Mouse (Mus musculus) layer of hippocampus, adult 18-20 months (tissue): ENCODE measurements around the gene Def8. TPM values are rescaled to one million over a fixed set of nuclear protein-coding genes. Genes with fewer than 3 reads are reported as not detected.

Experiments
- DNase-seq, 2 experiments: peaks; one replicate each; pipeline ENCODE4 v3.0.0; 2022; ENCODE audit warnings: low spot score in 2 of 2
- total RNA-seq, 2 experiments: library from RNA; stranded (reverse); gene quantifications; 2 replicates each; pipeline ENCODE4 v1.2.3; 2021

Gene Def8
- total RNA-seq, 2 experiments from 2014 or later: 54.0 to 54.7 TPM

GRCm38 (mm10) chr8:123477737-123478258 lies 54.5 kb downstream of the Def8 start, which contains the start of gene Afg3l1:
Gene Afg3l1 (plus strand): TSS chr8:123477903.
- DNase-seq: peak; percentile 91 to 94

DNA sequence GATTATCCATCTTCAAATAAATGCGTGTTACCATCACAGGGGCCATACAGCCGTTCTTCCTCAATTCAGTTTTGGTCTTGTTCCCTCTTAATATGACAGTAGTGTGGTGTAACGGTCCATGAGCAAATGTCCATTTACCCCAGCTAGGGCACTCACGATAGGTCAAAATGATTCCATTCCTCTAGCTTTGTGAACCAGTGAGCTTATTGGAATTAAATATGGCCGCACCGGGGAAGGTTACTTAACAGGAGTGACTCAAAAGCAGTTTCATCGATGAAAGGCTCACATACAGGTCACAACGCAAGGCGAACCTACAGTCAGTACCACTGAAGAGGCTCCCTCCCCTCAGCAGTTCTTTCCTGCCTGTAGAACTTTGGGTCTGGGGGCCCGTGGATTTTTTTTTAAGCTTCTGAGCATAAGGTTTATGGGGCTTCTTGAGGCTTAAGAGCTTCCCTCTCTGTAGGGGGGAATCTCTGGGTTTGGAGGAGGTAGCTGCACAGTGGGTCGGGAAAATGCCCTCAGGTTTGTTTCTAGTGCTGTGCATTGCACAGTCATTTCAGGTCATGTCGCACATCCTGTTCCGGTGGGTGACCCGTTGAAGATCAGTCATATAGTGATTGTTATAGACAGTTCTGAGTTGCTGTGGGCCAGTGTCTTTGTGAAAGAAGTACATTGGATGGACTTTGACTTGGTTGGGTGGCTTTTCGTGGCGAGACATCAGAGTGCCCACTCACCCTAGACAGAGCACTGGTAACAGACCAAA lies 55.3 kb downstream of the Def8 start:
- DNase-seq: peak in 1 of 2 experiments; percentile 22

GRCm38 (mm10) chr8:123482627-123483026 lies 59.3 kb downstream of the Def8 start:
- DNase-seq: no peak

GRCm38 (mm10) chr8:123491280-123492075 lies 68.2 kb downstream of the Def8 start:
- no peak for DNase-seq

DNA sequence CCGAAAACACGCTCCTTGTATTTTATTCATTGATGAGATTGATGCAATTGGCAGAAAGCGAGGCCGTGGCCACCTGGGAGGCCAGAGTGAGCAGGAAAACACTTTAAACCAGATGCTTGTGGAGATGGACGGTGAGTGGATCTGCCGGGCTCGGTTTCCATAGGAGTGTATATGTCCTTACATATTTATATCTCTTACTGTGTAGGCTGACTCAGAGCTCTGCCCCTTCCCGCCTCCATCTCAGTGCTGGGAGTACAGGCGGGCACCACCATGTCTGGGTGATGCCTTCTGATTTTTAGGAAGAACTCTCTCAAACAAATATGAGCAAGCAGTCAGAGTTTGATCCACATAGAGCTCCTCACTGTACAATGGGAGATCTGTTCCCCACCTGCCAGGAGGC lies 69.6 kb downstream of the Def8 start:
- DNase-seq: no peak

- no peak for DNase-seq
These were observed 74.4 kb downstream of the Def8 start for GRCm38 (mm10) chr8:123497699-123498098.

DNA sequence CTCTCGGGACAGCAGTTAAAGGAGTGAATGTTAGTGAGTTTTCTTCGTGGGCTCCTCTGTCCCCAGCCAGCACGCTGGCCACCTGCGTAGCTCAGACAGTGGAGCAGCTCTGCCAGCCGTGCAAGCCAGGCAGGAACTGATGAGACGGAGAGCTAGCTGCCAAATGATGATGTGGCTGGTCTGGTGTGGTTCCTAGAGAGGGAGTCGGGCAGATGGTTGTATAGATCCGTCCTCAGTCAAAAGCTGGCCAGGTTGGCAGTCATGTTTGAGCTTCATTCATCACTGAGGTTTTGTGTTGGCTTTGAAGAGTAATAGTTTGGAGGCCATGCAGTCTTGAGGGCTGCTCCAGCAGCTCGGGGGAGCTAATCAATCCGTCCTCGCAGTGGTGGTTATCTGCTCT lies 75.6 kb downstream of the Def8 start:
- DNase-seq: peak; percentile 59 to 67

- DNase-seq: no peak
These were observed 76.2 kb downstream of the Def8 start for GRCm38 (mm10) chr8:123499556-123499955.

- DNase-seq: no peak
These were observed 78.9 kb downstream of the Def8 start for GRCm38 (mm10) chr8:123502192-123502591.

- DNase-seq: no peak
These were observed 80.6 kb downstream of the Def8 start for GRCm38 (mm10) chr8:123503801-123504467.

GRCm38 (mm10) chr8:123504591-123505195 lies 81.4 kb downstream of the Def8 start:
- DNase-seq: no peak

DNA sequence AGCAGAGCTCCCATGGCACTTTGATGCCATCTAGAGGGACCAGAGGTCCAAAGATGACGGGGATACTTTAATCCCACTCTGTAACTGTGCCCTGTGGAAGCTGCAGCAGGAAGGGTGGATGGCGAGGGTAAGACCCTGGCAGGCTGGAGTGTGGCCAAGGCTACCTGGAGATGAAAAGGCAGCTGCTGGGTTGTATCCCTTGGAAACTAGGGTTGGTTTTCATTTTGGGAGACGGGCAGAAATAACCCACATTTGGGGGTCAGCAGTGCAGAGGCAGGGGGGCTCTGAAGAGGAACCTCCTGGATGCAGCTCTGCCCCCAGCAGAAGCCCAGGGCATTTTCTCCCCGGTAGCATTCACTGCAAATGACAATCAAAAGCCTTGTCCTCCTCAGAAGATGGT lies 81.9 kb downstream of the Def8 start:
- DNase-seq: no peak

GRCm38 (mm10) chr8:123505695-123506094 lies 82.4 kb downstream of the Def8 start:
- no peak for DNase-seq

DNA sequence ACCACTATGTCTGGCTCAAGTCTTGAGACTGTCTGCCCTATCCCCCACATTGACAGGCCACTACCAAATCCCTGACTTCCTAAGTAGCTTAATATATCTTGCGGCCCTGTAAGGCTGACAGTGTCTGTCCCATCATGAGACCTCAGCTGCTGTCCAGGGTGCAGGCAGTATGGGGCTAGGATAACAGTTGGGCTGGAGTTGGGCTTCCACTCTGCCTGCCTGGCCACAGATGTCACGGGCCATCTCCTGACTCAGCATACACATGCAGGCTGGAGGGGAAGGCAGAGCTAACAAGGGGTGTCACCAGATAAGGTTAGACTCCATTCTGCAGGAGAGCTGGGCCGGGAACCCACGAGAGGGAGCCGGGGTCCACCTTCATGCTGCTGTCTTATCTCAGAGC lies 83.8 kb downstream of the Def8 start:
- DNase-seq: no peak

DNA sequence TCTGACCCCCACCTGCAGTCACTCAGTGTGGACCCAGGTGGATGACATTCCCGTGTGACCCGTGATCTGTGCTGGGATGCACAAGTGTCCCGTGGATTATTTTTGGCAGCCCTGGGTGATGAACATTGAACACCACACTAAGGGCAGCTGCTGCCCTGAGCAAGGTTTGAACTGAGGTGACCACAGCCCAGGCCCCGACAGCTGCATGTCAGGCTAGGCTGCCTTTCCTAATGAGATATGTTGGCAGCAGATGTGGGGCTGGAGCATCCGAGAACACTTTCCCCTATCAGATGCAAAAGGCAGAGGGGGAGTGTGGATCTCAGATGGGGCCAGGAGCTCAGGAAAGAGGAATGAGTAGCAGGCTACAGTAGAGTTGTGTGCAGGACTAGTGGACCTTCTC lies 87.5 kb downstream of the Def8 start:
- no peak for DNase-seq

Other genes with a start within 250 kb of the Def8 start
- under 1 TPM; 0.22 to 0.89 TPM for gene Dpep1, start 237.3 kb upstream of the Def8 start, total RNA-seq
- gene Chmp1a, start 210.8 kb upstream of the Def8 start, total RNA-seq: 100 to 1,000 TPM in 1 of 2 experiments, 10 to 100 TPM in 1; 98.8 to 117 TPM
- gene Spata33, start 210.7 kb upstream of the Def8 start, total RNA-seq: 10 to 100 TPM in 1 of 2 experiments, 1 to 10 TPM in 1; 6.0 to 10.4 TPM
- 10 to 100 TPM; 85.8 to 95.4 TPM for gene Cdk10, start 198.7 kb upstream of the Def8 start, total RNA-seq
- gene Spata2l, start 187.3 kb upstream of the Def8 start, total RNA-seq: 10 to 100 TPM; 75.1 to 75.8 TPM
- gene Zfp276, start 169.3 kb upstream of the Def8 start, total RNA-seq: 10 to 100 TPM; 22.8 to 26.0 TPM
- 10 to 100 TPM; 49.1 to 54.5 TPM for gene Vps9d1, start 169.2 kb upstream of the Def8 start, total RNA-seq
- 1 to 10 TPM; 1.2 to 1.7 TPM for gene Fanca, start 105.0 kb upstream of the Def8 start, total RNA-seq
- gene Spire2, start 90.8 kb upstream of the Def8 start, total RNA-seq: 10 to 100 TPM; 17.0 TPM
- gene Tcf25, start 49.8 kb upstream of the Def8 start, total RNA-seq: 100 to 1,000 TPM; 487 TPM
- gene Mc1r, start 16.4 kb upstream of the Def8 start, total RNA-seq: under 1 TPM in 1 of 2 experiments, not detected in 1; 0.07 TPM
- 100 to 1,000 TPM; 253 to 286 TPM for gene Tubb3, start 12.1 kb upstream of the Def8 start, total RNA-seq
- 10 to 100 TPM; 23.6 to 24.9 TPM for gene Afg3l1, start 54.4 kb downstream of the Def8 start, total RNA-seq
- gene Dbndd1, start 91.9 kb downstream of the Def8 start, total RNA-seq: 1 to 10 TPM; 9.5 to 10.0 TPM
- gene Gas8, start 95.3 kb downstream of the Def8 start, total RNA-seq: 10 to 100 TPM; 23.4 to 24.8 TPM
- 10 to 100 TPM; 44.0 to 53.9 TPM for gene Rhou, start 230.4 kb downstream of the Def8 start, total RNA-seq